Mouse (Mus musculus) midbrain, embryonic 12.5 days (tissue): Measurements from ENCODE around the gene Tubb4b. TPM values are rescaled to one million over a fixed set of nuclear protein-coding genes. Genes with fewer than 3 reads are reported as not detected.

Source experiments
- ATAC-seq: fragments of 200-750 bp; cut with Nextera tagmentation; 2 replicates; pipeline ENCODE4 v1.8.0; 2017; ENCODE audit warnings: low read depth, moderate TSS enrichment, moderate library complexity; ENCODE audit not compliant: low FRiP score
- H3K27ac ChIP-seq: fragments of 300-500 bp; sonication (generic); replicated peaks from 2 replicates; pipeline ENCODE4 v1.5.1; 2016; ENCODE audit warnings: mild to moderate bottlenecking
- H3K27me3 ChIP-seq: fragments of 300-500 bp; sonication (generic); 2 replicates; pipeline ENCODE4 v1.6.1; 2016; ENCODE audit warnings: mild to moderate bottlenecking
- H3K36me3 ChIP-seq: fragments of 300-500 bp; sonication (generic); 2 replicates; pipeline ENCODE4 v1.6.1; 2016
- H3K4me1 ChIP-seq: fragments of 300-500 bp; sonication (generic); 2 replicates; pipeline ENCODE4 v1.6.1; 2016
- H3K4me2 ChIP-seq: fragments of 300-500 bp; sonication (generic); replicated peaks from 2 replicates; pipeline ENCODE4 v1.6.1; 2016; ENCODE audit warnings: mild to moderate bottlenecking, moderate library complexity
- H3K4me3 ChIP-seq: fragments of 300-500 bp; sonication (generic); 2 replicates; pipeline ENCODE4 v1.5.1; 2016; ENCODE audit warnings: mild to moderate bottlenecking
- H3K9ac ChIP-seq: fragments of 300-500 bp; sonication (generic); replicated peaks from 2 replicates; pipeline ENCODE4 v1.6.1; 2016; ENCODE audit warnings: mild to moderate bottlenecking, moderate library complexity
- H3K9me3 ChIP-seq: fragments of 300-500 bp; sonication (generic); 2 replicates; pipeline ENCODE4 v1.6.1; 2016; ENCODE audit warnings: mild to moderate bottlenecking
- WGBS: fragments of 180-500 bp; shearing (Covaris S2); methylation state at CpG from one replicate; pipeline ENCODE4 v1.1.7; 2016; 5-methylcytosine and 5-hydroxymethylcytosine counted together
- polyA plus RNA-seq: library from polyadenylated mRNA; unstranded; fragments of >200 nt; fragmentation: Nextera tagmentation; extraction: Ambion mirVana; gene quantifications from 2 replicates; pipeline ENCODE4 v1.2.1, GENCODE M21; 2016

Tubb4b gene
- polyA plus RNA-seq, 1 experiment from 2014 or later: 476 TPM

DNA sequence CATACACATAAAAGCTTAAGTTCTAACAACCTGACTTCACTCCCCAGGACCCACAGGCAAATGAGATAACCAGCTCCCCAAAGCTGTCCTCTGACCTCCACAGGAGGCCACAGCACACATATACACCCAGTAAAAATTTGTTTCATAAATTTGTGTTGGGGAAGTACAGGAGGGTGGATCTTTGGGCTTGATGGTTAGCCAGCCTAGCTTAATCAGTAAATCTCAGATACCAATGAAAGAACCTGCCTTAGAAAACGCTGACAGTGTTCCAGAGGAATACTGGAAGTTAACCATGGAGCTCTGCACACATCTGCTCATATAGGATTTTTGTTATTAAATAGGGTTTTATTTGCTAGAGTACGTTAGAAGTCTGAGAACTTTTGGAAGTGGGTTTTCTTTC lies 6.8 kb downstream of the Tubb4b start:
- Histone ChIP-seq H3K4me3 (no peak overlapping the region), H3K9me3 (no peaks in the 10 kb centered on the region), H3K27me3 (peaks cover 15% of the 10 kb centered on the region), H3K36me3 (peaks cover 12% of the 10 kb centered on the region), H3K27ac (no peak overlapping the region), H3K9ac (no peak overlapping the region), H3K4me2 (no peak overlapping the region), H3K4me1 (no peaks in the 10 kb centered on the region; the same call in 1 of the 2 replicates)
- no peak for ATAC-seq
- 64% methylated on average over 2 of the region's 2 CpGs for WGBS

GRCm38 (mm10) chr2:25214444-25214843 lies 10.1 kb downstream of the Tubb4b start, which contains the start of gene Stpg3:
TSS of gene Stpg3 (minus strand) at chr2:25214637.
- 67% methylated on average over 3 of the region's 3 CpGs for WGBS

DNA sequence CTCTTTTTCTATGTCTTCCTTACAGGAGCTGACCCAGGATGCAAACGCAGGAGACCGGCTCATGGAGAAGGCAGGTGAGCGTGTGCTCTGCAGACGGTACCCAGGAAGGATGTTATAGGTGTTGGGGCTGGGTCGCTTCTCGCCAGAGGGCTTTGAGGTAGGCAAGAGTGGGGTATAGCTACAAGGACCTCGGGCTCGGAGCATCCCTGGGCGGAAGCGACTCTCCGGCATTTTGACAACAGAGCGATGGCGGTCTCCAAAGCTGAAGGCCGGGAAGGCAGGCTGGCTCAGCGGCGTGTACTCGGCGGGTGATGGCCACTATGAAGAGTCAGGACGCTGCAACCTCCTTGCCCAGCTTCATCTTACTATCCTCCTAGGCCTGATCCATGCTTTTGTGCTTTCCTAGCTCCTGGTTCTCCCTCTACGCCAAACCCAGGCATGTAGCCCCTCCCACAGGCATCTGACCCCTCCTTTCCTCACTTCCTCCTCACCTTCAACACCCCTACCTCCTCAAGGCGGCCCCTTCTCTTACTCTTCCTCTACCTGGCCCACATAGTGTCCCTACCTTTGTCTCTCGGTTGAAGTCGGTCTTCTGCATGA lies 11.1 kb downstream of the Tubb4b start:
- 63% methylated on average over 23 of the region's 23 CpGs for WGBS
- no peak overlapping the region for H3K4me3 ChIP-seq
- H3K4me1 ChIP-seq: peaks cover 22% of the 10 kb centered on the region
- ATAC-seq: no peak
- no peak overlapping the region for H3K9ac ChIP-seq
- peaks cover 15% of the 10 kb centered on the region for H3K27me3 ChIP-seq
- no peak overlapping the region for H3K4me2 ChIP-seq
- peaks cover under 1% of the 10 kb centered on the region; the same call in 1 of the 2 replicates for H3K36me3 ChIP-seq
- no peaks in the 10 kb centered on the region for H3K9me3 ChIP-seq
- H3K27ac ChIP-seq: no peak overlapping the region

More at GRCm38 (mm10) chr2:25214444-25214843, 10.1 kb downstream of the Tubb4b start, which contains the start of gene Stpg3:
- no peaks in the 10 kb centered on the region for H3K36me3 ChIP-seq
- peaks cover 18% of the 10 kb centered on the region for H3K4me1 ChIP-seq
- no peaks in the 10 kb centered on the region for H3K9me3 ChIP-seq
- H3K27ac ChIP-seq: no peak within 1 kb of the TSS
- no peak within 1 kb of the TSS for H3K9ac ChIP-seq
- no peak within 1 kb of the TSS for H3K4me2 ChIP-seq
- H3K4me3 ChIP-seq: no peak within 1 kb of the TSS
- ATAC-seq: no peak
- H3K27me3 ChIP-seq: peaks cover 15% of the 10 kb centered on the region

DNA sequence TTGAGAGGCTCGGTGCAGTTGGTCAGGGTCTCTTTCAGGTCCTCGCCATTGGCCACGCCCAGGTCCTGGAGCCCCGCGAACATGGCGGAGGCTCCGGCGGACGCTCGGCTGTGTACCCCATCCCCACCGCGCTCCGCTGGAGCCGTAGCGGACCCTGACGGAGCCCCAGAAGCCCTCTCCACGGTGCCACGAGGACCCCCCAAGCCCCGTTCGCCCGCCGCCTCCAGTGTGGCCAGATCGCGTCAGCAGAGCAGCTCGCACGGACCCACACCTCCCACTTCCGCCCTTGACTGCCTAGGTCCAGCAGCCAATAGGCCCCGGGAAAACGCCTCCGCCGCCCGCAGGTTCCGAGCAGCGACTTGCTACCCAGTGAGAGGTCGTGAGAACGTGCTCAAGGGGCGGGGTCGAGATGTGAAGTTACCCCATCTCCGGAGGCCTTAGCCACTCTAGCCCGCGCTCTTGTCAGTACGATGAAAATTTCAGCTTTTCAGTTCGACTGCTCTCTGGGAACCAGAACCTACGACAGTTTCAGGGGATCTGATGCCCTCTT lies 13.3 kb downstream of the Tubb4b start, which contains the start of gene Nelfb:
Gene Nelfb (minus strand): TSS at position 369 of the 550 bp plus-strand sequence.
- H3K27ac ChIP-seq: peak within 1 kb of the TSS; percentile 87
- peaks cover 13% of the 10 kb centered on the region for H3K27me3 ChIP-seq
- peaks cover 22% of the 10 kb centered on the region for H3K36me3 ChIP-seq
- H3K9ac ChIP-seq: peak within 1 kb of the TSS; percentile 89
- peaks cover 22% of the 10 kb centered on the region for H3K4me1 ChIP-seq
- WGBS: under 1% methylated on average over 44 of the region's 44 CpGs
- H3K4me2 ChIP-seq: peak within 1 kb of the TSS; percentile 96
- H3K9me3 ChIP-seq: no peaks in the 10 kb centered on the region
- peak; percentile 94 for ATAC-seq
- H3K4me3 ChIP-seq: peak within 1 kb of the TSS; percentile 90

- H3K4me3 ChIP-seq: peak overlapping the region; percentile 90
- H3K4me1 ChIP-seq: peaks cover 22% of the 10 kb centered on the region
- H3K4me2 ChIP-seq: peak overlapping the region; percentile 96
- peaks cover 27% of the 10 kb centered on the region for H3K36me3 ChIP-seq
- ATAC-seq: no peak; the same call in 1 of the 2 replicates
- H3K9me3 ChIP-seq: no peaks in the 10 kb centered on the region
- H3K9ac ChIP-seq: peak overlapping the region; percentile 89
- under 1% methylated on average over 24 of the region's 24 CpGs for WGBS
- peaks cover 9% of the 10 kb centered on the region; the same call in 1 of the 2 replicates for H3K27me3 ChIP-seq
- peak overlapping the region; percentile 87 for H3K27ac ChIP-seq
Observed at GRCm38 (mm10) chr2:25210686-25211085, 13.8 kb downstream of the Tubb4b start.

DNA sequence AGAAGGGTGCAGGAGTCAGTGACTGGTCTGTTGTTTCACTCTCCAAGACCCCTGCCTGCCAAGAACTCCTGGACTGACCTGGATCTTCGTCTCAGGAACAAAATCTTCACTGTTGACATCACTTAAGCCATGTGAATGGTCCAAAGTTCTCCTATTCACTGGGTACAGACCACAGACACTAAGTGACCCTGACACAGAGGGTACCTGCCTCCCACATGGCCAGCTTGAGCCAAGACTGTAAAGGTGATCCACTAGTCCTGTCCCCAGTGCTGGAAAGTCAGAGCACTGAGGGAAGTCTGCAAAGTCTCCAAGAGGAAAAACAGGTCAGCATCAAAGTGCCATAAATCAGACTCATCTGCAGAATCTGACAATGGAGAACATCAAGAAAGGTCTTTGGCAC lies 16.9 kb downstream of the Tubb4b start:
- ATAC-seq: no peak
- peaks cover 58% of the 10 kb centered on the region for H3K36me3 ChIP-seq
- no peak overlapping the region for H3K9ac ChIP-seq
- no peak overlapping the region for H3K27ac ChIP-seq
- no peak overlapping the region for H3K4me2 ChIP-seq
- peaks cover 22% of the 10 kb centered on the region for H3K4me1 ChIP-seq
- no peak overlapping the region for H3K4me3 ChIP-seq
- H3K27me3 ChIP-seq: no peaks in the 10 kb centered on the region
- WGBS: 88% methylated on average over 1 of the region's 1 CpGs
- H3K9me3 ChIP-seq: no peaks in the 10 kb centered on the region

DNA sequence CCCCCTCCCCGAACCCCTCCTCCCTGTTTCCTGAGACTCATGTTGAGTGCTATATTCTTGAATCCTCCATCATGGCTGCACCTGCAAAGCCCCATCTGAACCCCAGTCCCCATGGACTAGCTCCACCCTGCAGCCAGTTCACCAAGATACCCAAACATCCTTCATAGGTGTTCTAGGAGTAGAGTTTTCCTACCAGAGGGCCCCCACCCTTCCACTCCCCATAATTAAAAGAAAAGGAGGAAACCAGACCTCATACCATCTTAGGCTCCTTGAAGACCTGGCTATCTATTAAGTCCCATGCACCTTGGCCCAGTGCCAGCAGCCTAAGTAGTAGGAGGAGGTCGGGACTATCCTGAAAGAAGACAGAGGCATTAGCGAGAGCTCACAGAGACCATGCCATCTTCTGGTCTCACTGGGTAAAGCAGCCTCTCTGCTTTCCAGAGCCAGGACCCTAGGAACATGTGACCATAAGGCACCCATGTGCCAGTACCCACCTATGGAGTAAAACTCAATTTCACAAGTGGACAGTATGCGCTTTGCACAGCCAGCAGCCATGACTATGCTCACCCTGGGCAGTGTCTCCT lies 20.8 kb downstream of the Tubb4b start:
- Histone ChIP-seq H3K4me1 (no peaks in the 10 kb centered on the region; the same call in 1 of the 2 replicates), H3K27me3 (no peaks in the 10 kb centered on the region), H3K9me3 (no peaks in the 10 kb centered on the region), H3K4me2 (no peak overlapping the region), H3K27ac (no peak overlapping the region), H3K4me3 (no peak overlapping the region), H3K36me3 (peaks cover 90% of the 10 kb centered on the region), H3K9ac (no peak overlapping the region)
- no peak; the same call in 1 of the 2 replicates for ATAC-seq
- WGBS: 66% methylated on average over 4 of the region's 4 CpGs

- Histone ChIP-seq H3K4me3 (no peak overlapping the region), H3K4me2 (no peak overlapping the region), H3K27me3 (peaks cover 22% of the 10 kb centered on the region), H3K27ac (no peak overlapping the region), H3K4me1 (peaks cover 6% of the 10 kb centered on the region; the same call in 1 of the 2 replicates), H3K36me3 (peaks cover 62% of the 10 kb centered on the region), H3K9me3 (no peaks in the 10 kb centered on the region), H3K9ac (no peak overlapping the region)
- 94% methylated on average over 2 of the region's 2 CpGs for WGBS
- no peak for ATAC-seq
Observed at GRCm38 (mm10) chr2:25200631-25201030, 23.9 kb downstream of the Tubb4b start.

- H3K27me3 ChIP-seq: peaks cover 44% of the 10 kb centered on the region
- no peak for ATAC-seq
Observed at GRCm38 (mm10) chr2:25197946-25198345, 26.6 kb downstream of the Tubb4b start.

GRCm38 (mm10) chr2:25197191-25197590 lies 27.3 kb downstream of the Tubb4b start:
- Histone ChIP-seq H3K9me3 (no peaks in the 10 kb centered on the region), H3K4me1 (peaks cover 12% of the 10 kb centered on the region), H3K4me2 (no peak overlapping the region), H3K27ac (no peak overlapping the region; the same call in 1 of the 2 replicates), H3K36me3 (peaks cover 28% of the 10 kb centered on the region), H3K4me3 (no peak overlapping the region), H3K27me3 (peaks cover 44% of the 10 kb centered on the region), H3K9ac (no peak overlapping the region)
- no peak for ATAC-seq
- 14% methylated on average over 2 of the region's 2 CpGs for WGBS

More at GRCm38 (mm10) chr2:25197946-25198345, 26.6 kb downstream of the Tubb4b start:
- no peak overlapping the region for H3K4me2 ChIP-seq
- no peak overlapping the region for H3K27ac ChIP-seq
- H3K9me3 ChIP-seq: no peaks in the 10 kb centered on the region
- H3K36me3 ChIP-seq: peaks cover 35% of the 10 kb centered on the region
- peaks cover 12% of the 10 kb centered on the region for H3K4me1 ChIP-seq
- H3K9ac ChIP-seq: no peak overlapping the region
- no peak overlapping the region for H3K4me3 ChIP-seq

DNA sequence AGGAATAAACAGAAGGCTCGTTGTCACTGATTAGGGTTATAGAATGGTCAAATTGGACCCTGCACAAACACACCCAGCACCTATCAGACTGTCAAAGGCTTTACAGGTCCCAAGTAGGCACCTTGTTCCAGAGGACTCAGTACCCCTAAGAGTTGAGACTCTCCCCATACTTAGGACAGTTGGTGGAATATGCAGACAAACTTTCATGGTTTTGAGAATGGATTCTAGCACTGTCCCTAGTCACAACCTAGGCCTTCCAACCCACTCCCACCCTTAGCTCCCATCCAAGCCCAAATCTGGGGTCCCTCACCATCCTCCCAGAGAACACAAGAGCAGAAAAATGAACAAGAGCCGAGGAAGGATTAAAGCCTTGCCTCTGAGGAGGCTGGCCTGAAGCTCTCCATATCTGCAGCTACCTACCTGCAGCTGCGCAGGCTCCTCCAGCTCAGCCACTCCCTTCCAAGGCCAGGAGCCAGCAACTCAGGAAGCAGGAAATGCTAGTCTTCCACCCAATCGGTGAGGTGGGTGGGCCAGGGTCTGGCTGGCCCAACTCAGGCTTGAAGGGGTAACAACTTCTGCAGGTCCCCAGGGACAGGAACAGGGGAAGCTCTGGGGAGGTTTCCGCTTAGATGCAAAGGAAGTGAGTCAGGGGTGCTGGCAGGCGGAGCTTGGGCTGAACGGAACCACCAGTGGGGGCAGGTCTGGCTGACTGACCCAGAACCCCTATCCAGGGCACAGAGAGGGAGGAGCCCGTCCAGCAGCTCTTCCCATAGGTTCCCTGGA lies 28.1 kb downstream of the Tubb4b start, which contains the start of gene Tor4a:
Gene Tor4a (minus strand): TSS at position 715 of the 783 bp plus-strand sequence.
- Histone ChIP-seq H3K9ac (no peak within 1 kb of the TSS), H3K4me3 (0 out of 2 replicates have a peak within 1 kb of the TSS, but pooled peaks have one; percentile 3), H3K27ac (no peak within 1 kb of the TSS; the same call in 1 of the 2 replicates), H3K36me3 (peaks cover 19% of the 10 kb centered on the region), H3K4me1 (peaks cover 12% of the 10 kb centered on the region), H3K27me3 (peaks cover 44% of the 10 kb centered on the region), H3K9me3 (no peaks in the 10 kb centered on the region), H3K4me2 (peak within 1 kb of the TSS; percentile 21; the same call in 1 of the 2 replicates)
- ATAC-seq: no peak
- WGBS: 15% methylated on average over 8 of the region's 8 CpGs
